Mouse (Mus musculus) T-cell, adult 2 months (primary cell): ENCODE data around the gene Fgf12.

Source experiments
- DNase-seq: peaks from one replicate; pipeline ENCODE4 v3.0.0; 2022; ENCODE audit warnings: low spot score

Fgf12 gene

DNA sequence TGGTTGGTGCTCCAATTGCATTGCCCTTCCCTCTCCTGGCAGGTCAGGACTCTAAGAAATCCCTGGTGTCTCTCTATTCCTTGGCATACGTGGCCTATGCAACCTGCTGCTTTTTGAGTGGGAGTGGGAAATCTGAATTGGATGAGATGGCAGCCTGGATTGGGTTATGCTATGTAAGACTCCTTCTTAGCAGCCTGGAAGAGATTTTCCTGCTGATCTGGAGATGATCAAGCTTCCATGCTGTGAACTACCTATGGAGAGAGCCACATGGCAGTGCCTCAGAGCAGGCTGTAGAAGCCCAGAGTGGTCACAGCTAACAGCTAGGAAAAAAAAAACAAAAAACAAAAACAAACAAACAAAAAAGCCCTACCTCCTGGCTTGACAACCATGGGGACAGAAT, 277.3 kb downstream of the Fgf12 start:
- no peak for DNase-seq

DNA sequence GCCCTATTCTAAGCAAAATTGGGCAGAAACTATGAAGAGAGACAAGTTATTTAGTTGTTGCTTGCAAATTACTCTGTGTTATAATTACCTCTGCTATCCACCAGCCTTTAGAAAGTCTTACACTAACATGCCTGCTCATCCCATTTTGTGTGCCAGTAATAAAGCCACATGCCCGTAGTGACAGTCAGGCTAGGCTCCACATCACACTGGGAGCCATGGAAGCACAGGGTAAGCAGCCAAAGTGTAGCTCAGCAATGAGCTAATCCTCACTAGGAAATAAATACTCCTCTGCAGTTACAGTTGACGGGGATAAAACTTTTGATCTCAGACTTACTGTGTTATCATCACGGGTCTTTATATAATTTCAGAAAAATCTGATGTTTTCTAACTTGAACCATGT, 298.0 kb downstream of the Fgf12 start:
- no peak for DNase-seq

DNA sequence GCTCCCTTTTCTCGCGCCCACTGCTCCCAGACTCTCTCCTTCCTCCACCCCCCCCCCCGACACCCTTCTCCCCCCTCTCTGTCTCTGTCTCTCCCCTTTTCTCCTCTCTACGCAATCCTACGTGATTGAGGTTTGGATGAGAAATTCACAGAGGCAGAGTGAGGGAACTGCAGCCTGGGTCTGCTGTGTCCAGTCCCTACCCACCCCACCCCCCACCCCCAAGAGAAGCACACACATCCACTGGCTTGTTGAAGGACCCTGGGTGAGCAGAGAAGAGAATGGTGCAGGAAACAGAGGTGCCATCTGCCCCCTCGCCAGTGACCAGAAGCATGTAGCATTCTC, 305.8 kb downstream of the Fgf12 start:
- no peak for DNase-seq

DNA sequence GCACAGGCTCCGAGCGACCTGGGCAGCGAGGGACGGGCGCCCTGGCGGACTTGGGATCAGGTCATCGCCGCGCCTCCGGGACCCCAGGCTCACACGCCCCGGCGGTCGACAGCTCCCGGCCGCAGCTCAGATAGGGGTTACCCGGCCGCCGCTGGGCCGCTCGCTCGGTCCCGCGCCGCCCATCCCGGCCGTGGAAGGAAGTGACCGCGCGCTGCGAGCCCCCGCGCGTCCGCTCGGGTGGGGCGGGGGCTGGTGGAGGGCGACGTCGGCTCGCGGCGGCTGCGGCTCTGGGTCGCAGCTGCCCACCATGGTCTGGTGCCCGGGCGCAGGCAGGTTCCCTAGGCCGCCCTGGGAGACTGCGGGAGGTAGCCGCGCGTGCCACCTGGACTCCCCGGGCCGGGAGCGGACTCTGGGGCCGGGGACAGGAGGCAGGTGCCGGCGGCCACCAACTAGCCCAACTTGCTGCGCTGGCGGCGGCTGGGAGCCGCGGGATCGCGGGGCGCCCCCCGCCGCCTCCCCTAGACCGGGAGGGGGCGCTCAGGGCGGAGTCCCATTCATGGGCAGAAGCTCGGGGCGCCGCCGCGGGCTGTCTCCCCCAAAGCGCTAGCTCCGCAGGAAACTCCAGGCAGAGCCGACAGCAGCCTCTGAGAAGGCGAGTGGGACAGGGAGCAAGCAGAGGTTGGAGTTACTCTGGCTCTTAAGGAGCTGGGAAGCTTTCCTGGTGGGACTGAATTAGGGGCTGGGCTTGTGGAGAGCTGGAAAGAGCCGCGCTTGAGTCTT, 306.3 kb downstream of the Fgf12 start:
- no peak for DNase-seq

DNA sequence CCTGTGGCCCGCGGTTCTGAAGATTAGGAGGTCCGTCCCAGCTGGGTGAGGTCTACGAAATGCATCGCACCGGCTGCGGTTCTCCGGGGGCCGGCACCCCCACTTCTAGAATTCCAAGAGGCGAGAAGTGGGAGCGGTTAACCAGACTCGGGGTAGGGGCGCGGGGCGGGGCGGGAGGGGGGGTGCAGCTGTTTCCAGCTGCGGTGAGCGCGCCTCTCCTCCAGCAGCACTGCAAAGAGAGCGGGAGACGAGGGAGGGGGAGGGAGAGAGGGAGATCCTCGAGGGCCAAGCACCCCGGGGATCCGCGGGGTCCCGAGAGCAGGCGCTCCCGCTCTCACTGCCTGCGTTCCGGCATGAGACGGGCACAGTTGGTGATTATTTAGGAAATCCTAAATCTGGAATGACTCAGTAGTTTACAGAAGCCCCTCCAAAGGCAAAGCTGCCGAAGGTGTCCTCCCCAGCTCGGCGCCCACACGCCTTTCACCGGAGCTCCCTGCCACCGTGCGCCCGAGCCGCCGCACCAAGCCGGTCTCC, 307.0 kb downstream of the Fgf12 start:
- DNase-seq: no peak

DNA sequence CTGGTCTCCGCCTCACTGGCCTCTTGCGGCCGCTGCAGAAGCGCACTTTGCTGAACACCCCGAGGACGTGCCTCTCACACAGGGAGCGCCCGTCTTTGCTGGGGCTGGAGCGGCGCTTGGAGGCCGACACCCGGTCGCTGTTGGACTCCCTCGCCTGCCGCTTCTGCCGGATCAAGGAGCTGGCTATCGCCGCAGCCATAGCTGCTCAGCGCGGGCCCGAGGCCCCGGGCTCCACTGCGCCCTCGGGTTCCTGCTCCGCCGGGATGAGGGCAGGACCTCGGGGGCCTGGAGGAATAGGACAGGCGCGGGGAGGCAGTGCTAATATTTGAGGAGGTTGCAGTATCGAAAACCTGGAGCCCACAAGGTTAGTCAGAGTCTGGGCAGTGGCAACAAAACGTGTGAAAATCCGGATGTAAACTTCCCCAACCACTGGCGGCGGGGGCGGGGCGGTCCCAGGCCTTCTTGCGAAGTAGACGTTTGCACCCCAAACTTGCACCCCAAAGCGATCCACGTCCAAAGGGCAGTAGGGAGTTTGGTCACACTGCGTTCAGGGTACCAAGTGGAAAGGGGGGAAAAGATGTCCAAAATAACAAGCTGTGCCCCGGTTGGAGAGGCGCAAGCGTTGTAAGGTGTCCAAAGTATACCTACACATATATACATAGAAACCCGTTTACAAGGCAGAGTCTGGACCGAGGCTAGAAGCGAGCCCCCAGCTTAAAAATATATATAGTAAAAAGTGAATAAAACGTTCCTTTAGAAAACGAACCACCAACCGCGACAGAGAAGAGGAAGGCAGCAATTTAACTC, 307.7 kb downstream of the Fgf12 start:
- DNase-seq: no peak

DNA sequence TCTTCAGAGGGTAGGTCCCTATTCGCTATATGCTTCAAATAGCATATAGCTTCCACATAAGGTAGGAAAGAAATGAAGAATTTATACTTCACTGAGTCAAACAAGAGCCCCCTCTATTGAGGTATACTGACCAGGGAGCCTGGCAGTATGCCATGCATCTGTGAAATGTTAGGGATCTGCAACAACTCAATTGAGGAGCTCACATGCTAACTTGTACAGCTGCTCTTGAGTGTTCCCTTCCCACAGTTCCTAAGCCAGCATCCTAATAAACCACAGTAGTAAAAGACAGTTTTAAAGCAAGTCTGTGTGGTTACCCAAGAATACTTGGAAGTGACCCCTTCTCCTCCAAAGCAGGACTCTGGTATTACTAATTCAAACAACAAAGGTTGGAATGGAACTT, 331.3 kb downstream of the Fgf12 start:
- DNase-seq: no peak

DNA sequence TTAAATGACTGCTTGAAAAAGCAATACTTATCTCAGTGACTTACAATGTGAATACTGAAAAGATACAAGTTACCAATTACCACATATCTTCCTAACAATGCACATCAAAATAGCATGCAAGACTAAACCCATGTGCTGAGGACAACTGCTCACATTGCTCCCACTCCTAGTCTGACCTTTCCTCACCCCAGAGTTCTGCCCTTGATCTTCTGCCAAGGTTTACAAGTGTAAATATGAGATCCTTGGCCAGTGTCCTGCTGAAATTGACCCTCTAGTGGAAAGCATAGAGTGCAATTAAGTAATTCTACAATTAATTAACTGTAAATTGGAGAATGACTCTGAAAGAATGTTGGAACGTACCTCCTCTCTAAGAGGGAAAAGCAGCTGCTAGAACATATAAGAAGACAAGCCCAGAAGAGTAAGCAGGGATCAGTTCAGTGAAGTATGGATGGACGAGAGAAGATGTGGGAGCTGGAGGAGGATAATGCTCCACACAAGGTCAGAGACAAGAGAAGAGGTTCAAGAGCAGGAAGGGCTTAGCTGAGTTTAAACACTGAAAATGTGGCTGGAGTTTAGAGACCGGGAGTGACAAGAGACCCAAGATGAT, 333.1 kb downstream of the Fgf12 start:
- DNase-seq: no peak

DNA sequence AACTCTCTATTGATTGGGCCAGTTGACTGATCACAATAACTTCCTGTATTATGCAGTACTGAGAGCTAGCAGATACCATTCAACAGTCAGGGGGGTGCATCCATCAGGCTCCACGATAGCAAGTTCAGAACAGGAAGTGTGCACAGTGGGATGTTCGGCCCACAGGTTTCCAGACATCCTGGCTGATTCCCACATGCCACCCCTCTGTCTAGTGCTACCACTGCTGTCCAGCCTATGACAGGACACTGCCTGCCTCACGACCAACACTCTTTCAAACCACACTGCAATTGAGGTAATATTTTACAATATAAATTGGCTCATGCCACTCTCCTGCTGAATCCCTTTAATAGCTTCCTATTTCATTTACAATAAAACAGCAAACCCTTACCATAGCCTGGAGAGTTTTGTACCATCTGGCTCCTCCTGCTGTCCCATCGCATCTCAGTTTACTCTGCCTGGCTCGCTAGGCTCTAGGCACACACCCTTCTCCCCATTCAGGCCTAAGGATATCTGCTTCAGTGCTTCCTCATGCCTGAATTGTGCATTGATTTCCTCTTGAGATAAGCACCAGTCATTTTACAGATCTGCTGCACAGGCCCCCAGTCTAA, 341.6 kb downstream of the Fgf12 start:
- DNase-seq: no peak

DNA sequence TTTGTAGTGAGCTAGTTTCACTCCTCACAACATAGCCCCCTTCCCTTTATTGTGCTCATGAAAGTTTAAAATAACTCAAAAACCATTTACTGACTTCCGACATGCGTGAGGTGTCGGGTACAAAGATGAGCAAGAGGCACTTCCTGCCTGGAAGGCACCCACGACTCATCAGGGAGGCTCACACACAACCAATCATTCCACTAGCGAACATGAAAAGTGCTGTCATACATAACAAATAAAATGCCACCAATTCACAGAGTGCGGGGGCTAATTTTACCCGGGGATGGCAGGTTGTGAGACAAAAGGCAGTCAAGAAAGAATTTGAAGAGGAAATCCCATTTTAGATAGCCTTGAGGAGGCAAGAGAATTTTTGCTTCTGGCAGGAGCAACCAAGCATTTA, 344.6 kb downstream of the Fgf12 start:
- DNase-seq: no peak

DNA sequence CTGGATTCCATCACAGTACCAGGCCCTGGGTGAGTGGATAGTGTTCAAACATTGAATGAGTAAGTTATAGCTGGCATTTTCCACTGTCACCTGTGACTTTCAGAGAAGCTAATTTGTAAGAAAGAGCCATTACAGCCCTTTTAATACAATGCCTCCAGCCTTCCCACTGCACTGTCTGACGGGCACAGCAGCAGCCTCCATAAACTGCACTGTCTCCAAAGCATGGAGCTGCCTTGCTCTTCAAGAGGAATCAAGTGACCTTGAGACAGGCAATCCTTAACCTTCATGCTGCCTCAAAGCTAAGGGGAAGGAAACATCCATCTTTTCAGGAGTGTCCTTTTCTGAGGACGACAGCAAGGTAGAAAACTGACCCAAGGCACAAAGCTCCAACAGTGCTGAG, 345.0 kb downstream of the Fgf12 start:
- DNase-seq: no peak

DNA sequence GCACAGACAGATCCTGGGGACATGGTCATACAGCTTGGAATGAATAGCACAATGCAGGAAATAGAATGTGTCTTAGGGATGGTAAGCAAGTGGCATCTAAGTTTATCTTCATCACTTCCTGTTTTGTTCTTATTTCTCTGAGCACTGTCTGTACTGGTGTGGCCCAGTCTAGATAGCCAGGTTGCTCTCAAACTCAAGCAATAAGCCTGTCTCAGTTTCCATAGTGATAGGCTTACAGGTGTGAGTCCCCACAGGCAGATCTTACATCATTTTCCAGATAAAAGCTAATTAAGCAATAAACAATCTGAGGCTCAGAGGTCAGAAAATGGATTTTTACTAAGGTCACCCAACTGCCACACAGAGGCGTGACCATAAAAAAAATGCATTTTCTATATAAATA, 348.7 kb downstream of the Fgf12 start:
- no peak for DNase-seq

DNA sequence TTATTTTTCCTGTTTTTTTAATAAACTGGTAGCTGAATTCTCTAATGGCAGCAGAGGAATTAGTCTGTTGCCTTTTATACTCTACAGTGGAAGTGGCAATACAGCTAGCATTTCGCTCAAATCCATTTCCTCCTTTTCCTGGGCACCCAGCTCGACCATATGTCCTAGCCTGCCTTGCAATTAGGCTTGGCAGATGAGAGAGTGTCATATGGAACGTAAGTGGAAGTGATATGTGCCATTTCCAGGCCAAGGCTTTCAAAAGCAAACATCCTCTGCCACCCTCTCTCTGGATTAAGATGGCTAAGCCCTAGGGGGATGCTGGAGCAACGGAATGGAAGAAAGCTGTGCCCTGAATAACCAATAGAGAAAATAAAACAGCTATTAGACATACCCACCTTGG, 350.2 kb downstream of the Fgf12 start:
- DNase-seq: no peak

DNA sequence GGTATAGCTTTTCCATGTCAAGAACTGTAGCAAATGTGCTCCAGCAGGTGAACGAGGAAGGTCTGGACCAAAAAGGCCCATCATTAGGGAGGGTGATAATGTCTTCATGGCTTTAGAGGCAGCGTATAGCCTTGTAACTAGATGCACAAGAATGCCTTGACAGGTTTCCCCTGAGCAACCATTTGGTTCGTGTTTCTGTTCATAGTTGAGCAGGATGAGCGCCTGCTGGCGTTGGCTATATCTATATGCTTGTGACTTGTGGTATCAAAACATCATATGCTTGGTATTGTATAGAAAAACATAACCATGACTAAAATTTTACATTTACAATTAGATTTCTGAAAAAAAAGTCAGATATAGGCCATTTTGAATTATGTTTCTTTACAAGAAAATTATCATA, 361.6 kb downstream of the Fgf12 start:
- no peak for DNase-seq

DNA sequence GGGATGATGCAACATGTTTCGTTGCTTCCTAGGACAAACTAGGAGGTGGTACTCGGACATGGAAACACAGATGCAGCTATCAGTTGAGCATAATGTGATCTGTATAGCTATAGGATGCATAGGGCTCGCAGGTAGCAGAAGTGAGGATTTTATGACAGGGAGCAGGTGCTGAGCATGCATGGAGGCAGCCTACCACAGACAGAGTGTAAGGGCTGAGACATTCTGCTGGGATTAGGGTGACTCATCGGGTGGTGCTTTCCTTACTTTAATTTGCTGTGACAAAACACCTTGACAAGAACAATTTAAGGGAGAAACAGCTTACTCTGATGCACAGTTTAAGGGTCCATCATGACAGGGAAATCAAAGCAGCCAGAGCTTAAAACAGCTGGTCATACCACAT, 363.8 kb downstream of the Fgf12 start:
- no peak for DNase-seq

DNA sequence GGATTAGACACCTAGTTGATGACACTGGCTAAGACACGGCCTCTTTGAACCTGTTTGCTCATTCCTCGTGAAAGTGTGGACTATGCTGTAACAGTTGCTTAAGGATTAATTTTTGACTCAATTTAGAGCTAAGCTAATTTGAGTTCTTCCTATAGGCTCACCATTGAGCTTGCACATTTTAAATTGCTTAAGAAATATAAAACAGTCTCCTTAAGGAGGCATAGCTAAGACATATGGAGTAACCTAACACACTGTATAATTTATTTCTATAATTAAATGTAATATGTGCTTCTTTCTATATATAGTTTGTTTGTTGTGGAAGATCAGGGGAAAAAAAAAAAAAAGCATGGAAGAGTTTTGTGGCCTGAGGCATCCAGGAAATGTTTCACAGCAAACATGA, 378.1 kb downstream of the Fgf12 start:
- no peak for DNase-seq

DNA sequence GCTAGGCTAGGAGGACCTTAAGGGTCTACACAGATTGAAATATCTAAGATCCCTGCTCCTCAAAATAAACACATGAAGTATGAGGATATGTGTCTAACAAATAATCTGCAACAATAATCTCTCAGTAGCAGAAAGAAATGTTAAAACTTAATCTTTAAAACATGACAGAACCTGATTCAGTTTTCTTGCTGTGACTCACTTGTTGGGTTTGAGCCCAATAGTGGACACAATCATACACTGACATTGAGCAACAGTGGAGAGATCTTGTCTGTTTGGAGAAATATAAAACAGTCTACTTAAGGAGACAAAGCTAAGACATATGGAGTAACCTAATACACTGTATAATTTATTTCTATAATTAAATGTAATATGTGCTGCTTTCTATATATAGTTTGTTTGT, 379.6 kb downstream of the Fgf12 start:
- no peak for DNase-seq

DNA sequence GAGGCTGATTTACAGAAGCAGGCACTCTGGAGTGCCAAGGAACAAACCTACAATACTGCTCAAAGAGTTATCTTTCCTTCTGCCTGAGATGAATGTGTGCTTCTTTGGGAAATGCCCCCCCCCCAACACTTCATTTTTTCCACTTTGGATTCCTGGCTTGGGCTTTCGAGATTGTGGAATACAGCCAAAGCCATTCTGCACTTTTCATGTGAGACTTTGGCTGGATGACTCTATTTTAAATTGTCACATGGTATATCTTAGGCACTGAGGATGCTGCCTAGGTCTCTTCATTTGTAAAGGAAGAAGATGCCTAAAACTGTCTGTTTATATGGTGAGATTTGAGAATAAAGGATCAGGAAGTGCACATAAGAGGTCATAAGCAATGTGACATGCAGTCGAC, 402.2 kb downstream of the Fgf12 start:
- no peak for DNase-seq

DNA sequence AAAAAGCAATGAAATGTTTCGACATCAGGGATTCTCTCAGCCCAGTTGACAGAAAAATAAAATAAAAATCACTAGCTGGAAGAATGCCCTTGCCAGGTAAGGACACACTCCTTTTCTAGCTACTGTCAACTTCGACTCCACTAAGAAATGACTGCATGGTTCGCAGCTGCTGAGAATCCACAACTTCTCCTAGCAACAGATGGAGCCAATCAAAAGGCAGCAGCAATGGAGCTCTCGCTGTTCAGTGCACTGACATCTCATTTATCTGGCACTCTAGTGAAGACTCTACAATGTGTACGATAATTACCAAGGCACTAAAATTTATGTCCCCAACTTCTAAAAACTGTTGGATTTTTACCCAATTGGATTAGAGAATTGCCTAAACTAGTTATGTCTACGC, 407.5 kb downstream of the Fgf12 start:
- no peak for DNase-seq

DNA sequence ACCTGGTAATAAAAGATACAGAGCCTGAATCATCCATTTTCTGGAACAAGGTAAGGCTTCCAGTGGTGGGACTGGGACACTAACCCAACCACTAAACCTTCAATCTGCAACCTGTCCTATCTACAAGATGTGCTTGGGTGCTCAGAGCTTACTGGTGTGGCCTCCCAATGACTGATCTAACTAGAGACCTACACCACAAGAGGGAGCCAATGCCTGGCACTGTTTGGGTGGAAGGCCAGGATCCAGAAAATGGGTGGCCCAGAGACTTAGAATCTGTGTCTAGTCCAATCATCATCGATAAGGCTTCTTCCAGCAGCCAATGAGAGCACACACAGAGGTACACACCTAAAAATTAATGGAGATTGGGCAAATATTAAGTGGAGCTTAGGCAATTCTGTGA, 414.9 kb downstream of the Fgf12 start:
- no peak for DNase-seq

DNA sequence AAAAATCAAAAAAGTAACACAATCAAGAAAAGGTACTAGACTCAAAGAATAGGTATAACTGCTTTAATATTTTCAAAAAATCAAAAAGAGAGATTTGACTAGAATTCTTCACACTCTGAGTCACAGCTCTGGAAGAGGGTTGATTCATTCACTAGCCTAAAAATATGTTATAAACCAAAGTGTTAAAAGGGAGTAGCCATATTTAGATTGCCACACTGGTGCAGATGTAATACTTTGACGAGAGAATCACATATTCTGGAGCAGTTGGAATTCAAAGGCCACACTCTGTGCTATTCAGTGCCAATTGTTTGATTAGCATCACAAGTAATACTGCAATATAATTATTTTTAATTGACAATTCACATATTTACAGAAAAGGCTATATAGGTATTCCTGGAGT, 416.2 kb downstream of the Fgf12 start:
- no peak for DNase-seq

DNA sequence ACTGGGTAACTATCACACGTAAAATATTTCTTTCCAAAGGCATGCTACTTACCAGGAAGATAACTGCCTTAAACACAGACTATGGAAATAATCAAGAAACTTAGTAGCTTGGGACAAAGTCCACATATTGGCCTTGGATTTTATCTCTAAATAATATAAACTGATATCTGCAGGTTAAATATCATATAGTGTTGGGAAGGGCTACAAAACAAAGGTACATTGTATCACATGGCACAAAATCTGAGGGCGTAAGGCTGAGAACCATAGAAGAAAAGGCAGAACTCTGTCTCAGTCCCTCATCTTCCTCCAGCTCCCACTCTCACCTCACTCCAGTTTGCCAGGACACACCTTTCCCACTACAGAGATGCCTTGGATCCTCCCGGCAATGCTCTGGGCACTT, 417.8 kb downstream of the Fgf12 start:
- DNase-seq: no peak

DNA sequence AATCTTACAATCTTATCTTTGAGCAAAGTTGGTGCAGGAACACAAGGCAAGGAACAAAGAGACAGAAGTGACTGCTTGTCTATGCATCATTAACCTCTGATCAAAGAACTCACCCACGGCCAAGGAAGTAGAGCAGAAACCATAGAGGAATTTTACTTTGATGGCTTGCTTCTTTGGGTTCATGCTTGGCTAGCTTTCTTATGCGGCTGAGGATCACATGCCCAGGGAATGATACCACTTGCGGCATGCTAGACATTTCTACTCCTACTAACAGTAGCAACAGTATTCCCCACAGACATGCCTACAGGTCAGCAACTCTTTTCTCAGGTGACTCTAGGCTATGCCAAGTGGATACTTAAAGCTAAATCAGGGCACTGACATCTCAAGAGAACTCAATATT, 429.3 kb downstream of the Fgf12 start:
- DNase-seq: no peak
